Mouse (Mus musculus): Measurements from ENCODE around the gene Gimap8. TPM values are rescaled to one million over a fixed set of nuclear protein-coding genes. Genes with fewer than 3 reads are reported as not detected.

Gimap8 gene
- polyA plus RNA-seq, 1 experiment from 2014 or later, result 1.2 TPM

GRCm38 (mm10) chr6:48638553-48638952, 8.5 kb upstream of the Gimap8 start:
- no peaks in the 10 kb centered on the region for H3K27me3 ChIP-seq (replicated peaks)
- H3K9ac ChIP-seq, result no peak overlapping the region
- no peak overlapping the region for H3K4me2 ChIP-seq
- H3K4me1 ChIP-seq (replicated peaks), result peaks cover 8% of the 10 kb centered on the region
- ATAC-seq (ENCODE audit: insufficient number of reproducible peaks, low FRiP score), result no peak
- no peak overlapping the region for H3K27ac ChIP-seq (ENCODE audit: poor library complexity, severe bottlenecking)
- no peaks in the 10 kb centered on the region for H3K36me3 ChIP-seq
- WGBS, result 72% methylated on average over 2 of the region's 2 CpGs
- H3K4me3 ChIP-seq, result no peak overlapping the region
- H3K9me3 ChIP-seq (replicated peaks), result no peaks in the 10 kb centered on the region

- no peak overlapping the region for H3K4me2 ChIP-seq
- H3K4me3 ChIP-seq, result no peak overlapping the region
- H3K36me3 ChIP-seq, result no peaks in the 10 kb centered on the region
- no peaks in the 10 kb centered on the region for H3K27me3 ChIP-seq (replicated peaks)
- WGBS, result 70% methylated on average over 6 of the region's 6 CpGs
- no peaks in the 10 kb centered on the region for H3K9me3 ChIP-seq (replicated peaks)
- no peak overlapping the region for H3K9ac ChIP-seq
- peaks cover 11% of the 10 kb centered on the region for H3K4me1 ChIP-seq (replicated peaks)
- no peak for ATAC-seq (ENCODE audit: insufficient number of reproducible peaks, low FRiP score)
- H3K27ac ChIP-seq (ENCODE audit: poor library complexity, severe bottlenecking), result no peak overlapping the region
These were observed 5.6 kb upstream of the Gimap8 start for GRCm38 (mm10) chr6:48641391-48641790.

GRCm38 (mm10) chr6:48642764-48643292, 4.2 kb upstream of the Gimap8 start:
- Histone ChIP-seq H3K36me3 (no peaks in the 10 kb centered on the region), H3K4me2 (no peak overlapping the region), H3K9ac (no peak overlapping the region), H3K27me3 (replicated peaks) (no peaks in the 10 kb centered on the region), H3K9me3 (replicated peaks) (no peaks in the 10 kb centered on the region), H3K27ac (ENCODE audit: poor library complexity, severe bottlenecking) (no peak overlapping the region), H3K4me1 (replicated peaks) (peaks cover 3% of the 10 kb centered on the region; the same call in 1 of the 2 replicates), H3K4me3 (no peak overlapping the region)
- no peak for ATAC-seq (ENCODE audit: insufficient number of reproducible peaks, low FRiP score)
- WGBS, result 20% methylated on average over 4 of the region's 4 CpGs

- no peak for ATAC-seq (ENCODE audit: insufficient number of reproducible peaks, low FRiP score)
These were observed 1.2 kb upstream of the Gimap8 start for GRCm38 (mm10) chr6:48645660-48646308.

GRCm38 (mm10) chr6:48646309-48646690, 734 bp upstream of the Gimap8 start:
- no peak overlapping the region for H3K9ac ChIP-seq
- no peak overlapping the region for H3K4me3 ChIP-seq
- no peak overlapping the region for H3K4me2 ChIP-seq
- no peaks in the 10 kb centered on the region for H3K36me3 ChIP-seq
- H3K27me3 ChIP-seq (replicated peaks), result no peaks in the 10 kb centered on the region
- no peaks in the 10 kb centered on the region for H3K9me3 ChIP-seq (replicated peaks)
- H3K4me1 ChIP-seq (replicated peaks), result peaks cover 3% of the 10 kb centered on the region; the same call in 1 of the 2 replicates
- ATAC-seq (ENCODE audit: insufficient number of reproducible peaks, low FRiP score), result no peak
- H3K27ac ChIP-seq (ENCODE audit: poor library complexity, severe bottlenecking), result no peak overlapping the region
- WGBS, result 57% methylated on average over 4 of the region's 4 CpGs

More at GRCm38 (mm10) chr6:48645660-48646308, 1.2 kb upstream of the Gimap8 start:
- Histone ChIP-seq H3K27me3 (replicated peaks) (no peaks in the 10 kb centered on the region), H3K4me2 (no peak overlapping the region), H3K36me3 (no peaks in the 10 kb centered on the region), H3K9me3 (replicated peaks) (no peaks in the 10 kb centered on the region), H3K9ac (no peak overlapping the region), H3K4me3 (no peak overlapping the region), H3K27ac (ENCODE audit: poor library complexity, severe bottlenecking) (no peak overlapping the region), H3K4me1 (replicated peaks) (peaks cover 3% of the 10 kb centered on the region; the same call in 1 of the 2 replicates)
- 10% methylated on average over 12 of the region's 12 CpGs for WGBS

GRCm38 (mm10) chr6:48647611-48648010, 577 bp downstream of the Gimap8 start:
- 85% methylated on average over 2 of the region's 2 CpGs for WGBS

GRCm38 (mm10) chr6:48648779-48649178, 1.7 kb downstream of the Gimap8 start:
- no peak overlapping the region for H3K9ac ChIP-seq
- H3K4me3 ChIP-seq, result no peak overlapping the region
- ATAC-seq (ENCODE audit: insufficient number of reproducible peaks, low FRiP score), result no peak
- WGBS, result 71% methylated on average over 4 of the region's 4 CpGs
- H3K4me1 ChIP-seq (replicated peaks), result peaks cover 3% of the 10 kb centered on the region; the same call in 1 of the 2 replicates
- no peaks in the 10 kb centered on the region for H3K9me3 ChIP-seq (replicated peaks)
- H3K27me3 ChIP-seq (replicated peaks), result no peaks in the 10 kb centered on the region
- H3K4me2 ChIP-seq, result no peak overlapping the region
- H3K36me3 ChIP-seq, result no peaks in the 10 kb centered on the region
- H3K27ac ChIP-seq (ENCODE audit: poor library complexity, severe bottlenecking), result no peak overlapping the region

More at GRCm38 (mm10) chr6:48647611-48648010, 577 bp downstream of the Gimap8 start:
- ATAC-seq (ENCODE audit: insufficient number of reproducible peaks, low FRiP score), result no peak
- H3K36me3 ChIP-seq, result no peaks in the 10 kb centered on the region
- no peaks in the 10 kb centered on the region for H3K9me3 ChIP-seq (replicated peaks)
- no peak overlapping the region for H3K4me3 ChIP-seq
- peaks cover 3% of the 10 kb centered on the region; the same call in 1 of the 2 replicates for H3K4me1 ChIP-seq (replicated peaks)
- H3K4me2 ChIP-seq, result no peak overlapping the region
- no peak overlapping the region for H3K27ac ChIP-seq (ENCODE audit: poor library complexity, severe bottlenecking)
- no peak overlapping the region for H3K9ac ChIP-seq
- no peaks in the 10 kb centered on the region for H3K27me3 ChIP-seq (replicated peaks)

GRCm38 (mm10) chr6:48650041-48650440, 3.0 kb downstream of the Gimap8 start:
- Histone ChIP-seq H3K36me3 (no peaks in the 10 kb centered on the region), H3K27me3 (replicated peaks) (no peaks in the 10 kb centered on the region), H3K9ac (no peak overlapping the region), H3K9me3 (replicated peaks) (no peaks in the 10 kb centered on the region), H3K27ac (ENCODE audit: poor library complexity, severe bottlenecking) (no peak overlapping the region), H3K4me2 (no peak overlapping the region), H3K4me1 (replicated peaks) (peaks cover 3% of the 10 kb centered on the region; the same call in 1 of the 2 replicates), H3K4me3 (no peak overlapping the region)
- ATAC-seq (ENCODE audit: insufficient number of reproducible peaks, low FRiP score), result no peak
- WGBS, result 78% methylated on average over 9 of the region's 9 CpGs

GRCm38 (mm10) chr6:48658721-48659120, 11.7 kb downstream of the Gimap8 start:
- WGBS, result 72% methylated on average over 5 of the region's 5 CpGs
- Histone ChIP-seq H3K4me1 (replicated peaks) (no peaks in the 10 kb centered on the region), H3K9me3 (replicated peaks) (no peaks in the 10 kb centered on the region), H3K4me3 (no peak overlapping the region), H3K9ac (no peak overlapping the region), H3K27me3 (replicated peaks) (no peaks in the 10 kb centered on the region), H3K4me2 (no peak overlapping the region), H3K27ac (ENCODE audit: poor library complexity, severe bottlenecking) (no peak overlapping the region), H3K36me3 (no peaks in the 10 kb centered on the region)
- ATAC-seq (ENCODE audit: insufficient number of reproducible peaks, low FRiP score), result no peak

GRCm38 (mm10) chr6:48664750-48665149, 17.7 kb downstream of the Gimap8 start:
- Histone ChIP-seq H3K9ac (no peak overlapping the region), H3K27me3 (replicated peaks) (no peaks in the 10 kb centered on the region), H3K4me2 (no peak overlapping the region), H3K27ac (ENCODE audit: poor library complexity, severe bottlenecking) (no peak overlapping the region), H3K36me3 (no peaks in the 10 kb centered on the region), H3K4me3 (no peak overlapping the region), H3K4me1 (replicated peaks) (no peaks in the 10 kb centered on the region), H3K9me3 (replicated peaks) (no peaks in the 10 kb centered on the region)
- ATAC-seq (ENCODE audit: insufficient number of reproducible peaks, low FRiP score), result no peak
- WGBS, result 84% methylated on average over 4 of the region's 4 CpGs

- no peak for ATAC-seq (ENCODE audit: insufficient number of reproducible peaks, low FRiP score)
- no peaks in the 10 kb centered on the region for H3K36me3 ChIP-seq
- no peaks in the 10 kb centered on the region for H3K4me1 ChIP-seq (replicated peaks)
- WGBS, result 84% methylated on average over 9 of the region's 9 CpGs
- no peak overlapping the region for H3K9ac ChIP-seq
- H3K4me2 ChIP-seq, result no peak overlapping the region
- H3K27me3 ChIP-seq (replicated peaks), result no peaks in the 10 kb centered on the region
- H3K4me3 ChIP-seq, result no peak overlapping the region
- no peak overlapping the region for H3K27ac ChIP-seq (ENCODE audit: poor library complexity, severe bottlenecking)
- no peaks in the 10 kb centered on the region for H3K9me3 ChIP-seq (replicated peaks)
These were observed 18.4 kb downstream of the Gimap8 start for GRCm38 (mm10) chr6:48665471-48665870.

Measured in heart, embryonic 12.5 days (tissue).